Mouse (Mus musculus): ENCODE data around the gene Glud1.

GRCm38 (mm10) chr14:34323576-34324085 is 13.1 kb downstream of the Glud1 start:
- TF ChIP-seq POLR2A (IDR thresholded peaks at IDR 0.05; ENCODE audit: control insufficient read depth, extremely low read depth, insufficient read depth, low read length, poor library complexity) (no peak), CTCF (IDR thresholded peaks at IDR 0.05; ENCODE audit: borderline replicate concordance, control insufficient read depth, extremely low read depth, insufficient read depth, low read length, poor library complexity) (no peak)
